18 mouse cellular contexts compared by ENCODE assay signal in genomic region chr5:25761850-25762249, GRCm38 (mm10). TPM values are rescaled to one million over a fixed set of nuclear protein-coding genes. Genes with fewer than 3 reads are reported as not detected.
DNase-seq lines count a peak whose midpoint lies in the region; ATAC-seq and TF ChIP-seq lines count a peak whose summit lies in the region.
"Had no signal": no experiment of that assay in that cellular context is flagged by ENCODE, and none has a peak within 500 bp of the region (broad histone marks: within the 10 kb centered on the region; RNA-seq: fewer than 3 reads in every experiment).

No protein-coding gene starts in this region.

- H3K27ac ChIP-seq in gastrocnemius, adult 2 months: peak overlapping the region; percentile 20; the same call in 1 of the 2 replicates
- H3K27ac ChIP-seq in hindbrain, postnatal 0 days: no peak overlapping the region
- no peak overlapping the region for H3K27ac ChIP-seq in hindbrain, embryonic 11.5 days (ENCODE audit: low read depth, low read length)
- H3K27ac ChIP-seq in heart, embryonic 13.5 days (replicated peaks): peak overlapping the region; percentile 65
- H3K27ac ChIP-seq: kidney, postnatal 0 days; midbrain, embryonic 12.5 days had no signal

- H3K27me3 ChIP-seq in hindbrain, postnatal 0 days (ENCODE audit: insufficient read depth, low read length): no peaks in the 10 kb centered on the region
- H3K27me3 ChIP-seq in hindbrain, embryonic 11.5 days (ENCODE audit: control insufficient read depth, insufficient read depth, low read length): no peaks in the 10 kb centered on the region
- H3K27me3 ChIP-seq in heart, embryonic 13.5 days (replicated peaks): no peaks in the 10 kb centered on the region

- no peaks in the 10 kb centered on the region for H3K4me1 ChIP-seq in hindbrain, postnatal 0 days (ENCODE audit: insufficient read depth, low read length)
- H3K4me1 ChIP-seq in hindbrain, embryonic 11.5 days (replicated peaks; ENCODE audit: control insufficient read depth, insufficient read depth, low read length): no peaks in the 10 kb centered on the region; the same call in 1 of the 2 replicates
- H3K4me1 ChIP-seq in heart, embryonic 13.5 days: peaks cover 32% of the 10 kb centered on the region

- WGBS in hindbrain, postnatal 0 days: 61% methylated on average over 2 of the region's 2 CpGs
- 71% methylated on average over 2 of the region's 2 CpGs for WGBS in hindbrain, embryonic 11.5 days
- 46% methylated on average over 2 of the region's 2 CpGs for WGBS in heart, embryonic 13.5 days

- no peak for DNase-seq in gastrocnemius, adult 2 months
- DNase-seq in gastrocnemius, postnatal 14 days: no peak
- no peak for DNase-seq in hindbrain, postnatal 0 days (ENCODE audit: low spot score)
- DNase-seq in hindbrain, embryonic 11.5 days (ENCODE audit: low spot score): no peak
- peak; percentile 16 to 32 for DNase-seq in B cell, adult 2 months
- no peak for DNase-seq in urinary bladder, adult 18-20 months (ENCODE audit: low spot score in 2 of 2)
- no peak for DNase-seq in urinary bladder, postnatal 36 days (ENCODE audit: low spot score in 2 of 2)
- DNase-seq: adrenal gland, adult 8-10 months; cerebellum, adult 9-10 months; liver; lung, adult 18-20 months; lung, postnatal 36 days; thymus, adult 2 months had no signal

- H3K9ac ChIP-seq in hindbrain, postnatal 0 days (replicated peaks; ENCODE audit: low read length): 0 out of 2 replicates have a peak overlapping the region, but pooled peaks have one; percentile 17
- no peak overlapping the region for H3K9ac ChIP-seq in hindbrain, embryonic 11.5 days (ENCODE audit: low read depth, low read length)
- peak overlapping the region; percentile 41; the same call in 1 of the 2 replicates for H3K9ac ChIP-seq in heart, embryonic 13.5 days
- H3K9ac ChIP-seq: midbrain, embryonic 12.5 days had no signal

- peak overlapping the region; percentile 85 for H3K4me2 ChIP-seq in hindbrain, postnatal 0 days (ENCODE audit: low read depth, low read length)
- no peak overlapping the region for H3K4me2 ChIP-seq in hindbrain, embryonic 11.5 days (replicated peaks; ENCODE audit: low read depth, low read length)
- H3K4me2 ChIP-seq in heart, embryonic 13.5 days: peak overlapping the region; percentile 93
- H3K4me2 ChIP-seq: midbrain, embryonic 12.5 days had no signal

- ATAC-seq in hindbrain, postnatal 0 days: no peak
- no peak for ATAC-seq in hindbrain, embryonic 11.5 days (ENCODE audit: low FRiP score)
- no peak for ATAC-seq in heart, embryonic 13.5 days (ENCODE audit: extremely low read depth, insufficient number of reproducible peaks, low FRiP score, low TSS enrichment)
- ATAC-seq: CD4-positive, CD25-positive, alpha-beta regulatory T cell, adult 4 months; intestine, embryonic 16.5 days had no signal

- no peaks in the 10 kb centered on the region for H3K36me3 ChIP-seq in hindbrain, postnatal 0 days (ENCODE audit: insufficient read depth, low read length)
- H3K36me3 ChIP-seq in hindbrain, embryonic 11.5 days (ENCODE audit: control insufficient read depth, insufficient read depth, low read length): no peaks in the 10 kb centered on the region
- no peaks in the 10 kb centered on the region for H3K36me3 ChIP-seq in heart, embryonic 13.5 days
- H3K36me3 ChIP-seq: midbrain, embryonic 12.5 days had no signal

- no peak for TF ChIP-seq CTCF in gastrocnemius, adult 2 months (IDR thresholded peaks at IDR 0.05)
- no peak for TF ChIP-seq CTCF in hindbrain, postnatal 0 days (IDR thresholded peaks at IDR 0.05; ENCODE audit: low read depth)

- intact Hi-C loops in gastrocnemius, adult 2 months (cut with DNase I): no loop called here
- intact Hi-C loops in gastrocnemius, postnatal 14 days (cut with DNase I; ENCODE audit: low total_unique reads): no loop called here

- H3K4me3 ChIP-seq in gastrocnemius, adult 2 months: no peak overlapping the region
- H3K4me3 ChIP-seq in hindbrain, postnatal 0 days (ENCODE audit: low read length): no peak overlapping the region
- no peak overlapping the region for H3K4me3 ChIP-seq in hindbrain, embryonic 11.5 days (ENCODE audit: low read depth, low read length)
- no peak overlapping the region for H3K4me3 ChIP-seq in heart, embryonic 13.5 days
- H3K4me3 ChIP-seq: midbrain, embryonic 12.5 days had no signal

- H3K9me3 ChIP-seq in hindbrain, postnatal 0 days (ENCODE audit: low read length): no peaks in the 10 kb centered on the region
- H3K9me3 ChIP-seq in hindbrain, embryonic 11.5 days (ENCODE audit: control insufficient read depth, low read length): no peaks in the 10 kb centered on the region
- H3K9me3 ChIP-seq in heart, embryonic 13.5 days: no peaks in the 10 kb centered on the region
- H3K9me3 ChIP-seq: midbrain, embryonic 12.5 days had no signal

RNA-seq across cellular contexts. Expression of gene Actr3b, which starts 2.1 kb away (rescaled TPM):
- 10 to 100 TPM in 1 of 2 experiments, 1 to 10 TPM in 1; 5.1 to 21.3 TPM for total RNA-seq in gastrocnemius, adult 2 months (2021)
- 1 to 10 TPM; 1.1 to 1.5 TPM for total RNA-seq in gastrocnemius, postnatal 14 days (2021)
- 18.8 and 25.7 TPM in 2 replicates for total RNA-seq in hindbrain, postnatal 0 days (2014; rRNA removed)
- 53.6 and 58.1 TPM in 2 replicates for polyA plus RNA-seq in hindbrain, postnatal 0 days (2015; fragmentation: Nextera tagmentation; extraction: Ambion mirVana)
- 8.0 and 9.9 TPM in 2 replicates for polyA plus RNA-seq in hindbrain, embryonic 11.5 days (2014; fragmentation: Nextera tagmentation; extraction: Ambion mirVana)
- 34.4 and 40.0 TPM in 2 replicates for polyA plus RNA-seq in heart, embryonic 13.5 days (2015; fragmentation: Nextera tagmentation; extraction: Ambion mirVana)

RNA-seq across cellular contexts. Expression of gene Xrcc2, which starts 56.2 kb away (rescaled TPM):
- total RNA-seq in gastrocnemius, adult 2 months (2021): 1 to 10 TPM; 4.0 to 4.4 TPM
- total RNA-seq in gastrocnemius, postnatal 14 days (2021): 1 to 10 TPM; 1.6 to 1.8 TPM
- 13.4 and 23.2 TPM in 2 replicates for total RNA-seq in hindbrain, postnatal 0 days (2014; rRNA removed)
- polyA plus RNA-seq in hindbrain, postnatal 0 days (2015; fragmentation: Nextera tagmentation; extraction: Ambion mirVana): 5.5 and 5.7 TPM in 2 replicates
- polyA plus RNA-seq in hindbrain, embryonic 11.5 days (2014; fragmentation: Nextera tagmentation; extraction: Ambion mirVana): 7.9 and 10.2 TPM in 2 replicates
- 8.2 and 8.4 TPM in 2 replicates for polyA plus RNA-seq in heart, embryonic 13.5 days (2015; fragmentation: Nextera tagmentation; extraction: Ambion mirVana)

Comparison
In these comparisons a context has a peak if more than half of its experiments do, and no peak if none do; other contexts are left out.
1. DNase-seq: peak in B cell, adult 2 months (2 of 2); none in gastrocnemius, adult 2 months (single experiment), gastrocnemius, postnatal 14 days (single experiment), hindbrain, postnatal 0 days (single experiment), hindbrain, embryonic 11.5 days (single experiment), urinary bladder, adult 18-20 months (0 of 2) and urinary bladder, postnatal 36 days (0 of 2).
2. H3K27ac ChIP-seq: peak in gastrocnemius, adult 2 months (single experiment) and heart, embryonic 13.5 days (single experiment); none in hindbrain, postnatal 0 days (single experiment) and hindbrain, embryonic 11.5 days (single experiment).